Mouse (Mus musculus): ENCODE data around the gene Mcf2. TPM values are rescaled to one million over a fixed set of nuclear protein-coding genes. Genes with fewer than 3 reads are reported as not detected.

Mcf2 gene
- total RNA-seq (2014; rRNA removed): 3.2 and 4.5 TPM in 2 replicates
- polyA plus RNA-seq (2015; fragmentation: Nextera tagmentation; extraction: Ambion mirVana): 2.1 and 2.9 TPM in 2 replicates

DNA sequence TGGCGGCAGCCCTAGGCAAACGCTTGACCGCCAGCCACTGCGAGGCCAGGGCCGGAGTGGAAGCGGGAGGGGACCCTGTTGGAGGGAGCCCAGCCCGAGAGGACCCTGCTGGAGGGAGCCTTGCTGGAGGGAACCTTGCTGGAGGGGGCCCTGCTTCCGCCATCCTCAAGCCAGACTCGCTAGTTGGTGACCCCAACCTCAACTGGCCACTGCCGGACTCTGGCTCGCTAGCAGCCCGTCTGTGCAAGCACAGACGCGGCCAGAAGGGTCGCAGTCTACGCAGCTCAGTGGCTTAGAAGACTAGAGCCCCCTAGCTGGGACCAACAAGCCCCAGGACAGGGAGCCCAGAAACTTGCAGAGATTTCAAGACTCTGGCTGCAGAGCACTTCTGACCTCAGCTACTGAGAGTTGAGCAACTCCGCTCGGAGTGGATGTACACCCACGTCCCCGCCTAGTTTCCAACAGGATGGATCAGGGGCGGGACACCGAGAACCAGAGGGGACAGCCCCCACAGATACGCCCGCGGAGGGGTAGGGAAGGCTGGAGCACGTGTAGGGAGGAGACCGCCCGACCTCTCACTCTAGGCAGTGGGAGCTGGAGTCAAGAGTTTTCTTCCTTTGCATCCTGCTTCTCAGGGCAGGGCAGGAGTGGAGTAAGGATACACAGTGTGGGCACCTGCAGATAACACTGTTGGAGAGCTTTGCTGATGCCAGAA, at the start of gene Mcf2:
Gene Mcf2, minus strand, starts transcription at position 346 of the 715 bp plus-strand sequence.
- no peak for DNase-seq
- no peaks in the 10 kb centered on the region for H3K36me3 ChIP-seq (ENCODE audit: insufficient read depth)
- 21% methylated on average over 28 of the region's 28 CpGs for WGBS
- no peaks in the 10 kb centered on the region for H3K27me3 ChIP-seq (ENCODE audit: insufficient read depth, low read length)
- H3K4me3 ChIP-seq (ENCODE audit: low read depth, low read length): peak within 1 kb of the TSS; percentile 36
- TF ChIP-seq CTCF (IDR thresholded peaks at IDR 0.05; ENCODE audit: low read depth): no peak; the same call in none of the 2 replicates
- H3K4me1 ChIP-seq (ENCODE audit: insufficient read depth): no peaks in the 10 kb centered on the region
- ATAC-seq: peak; percentile 76
- peak within 1 kb of the TSS; percentile 83 for H3K4me2 ChIP-seq (ENCODE audit: low read depth)
- no peaks in the 10 kb centered on the region for H3K9me3 ChIP-seq (ENCODE audit: low read length)
- H3K9ac ChIP-seq: peak within 1 kb of the TSS; percentile 33; the same call in 1 of the 2 replicates
- no peak within 1 kb of the TSS for H3K27ac ChIP-seq (ENCODE audit: low read depth, low read length)

DNA sequence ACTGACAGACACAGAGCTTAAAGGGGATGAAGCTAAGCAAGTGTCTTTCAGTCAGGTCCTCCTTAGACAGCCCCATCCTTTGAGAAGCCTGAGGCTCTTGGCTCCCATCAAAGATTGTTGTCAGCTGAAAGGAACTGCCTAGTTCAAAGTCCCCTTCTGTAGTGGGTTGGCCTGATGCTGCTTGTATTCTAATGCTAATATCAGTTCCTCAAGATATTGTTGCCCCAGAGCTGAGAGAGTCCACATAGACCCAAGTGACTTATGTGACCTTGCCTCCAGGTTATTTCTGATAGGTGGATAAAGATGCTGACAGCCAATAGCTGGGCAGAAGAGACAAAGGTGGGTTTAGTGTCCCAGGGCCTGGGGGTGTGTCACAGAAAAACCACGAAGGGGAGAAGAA, 8.8 kb upstream of the Mcf2 start:
- ATAC-seq (no peak), DNase-seq (no peak)
- Histone ChIP-seq H3K36me3 (ENCODE audit: insufficient read depth) (no peaks in the 10 kb centered on the region), H3K4me1 (ENCODE audit: insufficient read depth) (no peaks in the 10 kb centered on the region), H3K4me2 (ENCODE audit: low read depth) (no peak overlapping the region), H3K27me3 (ENCODE audit: insufficient read depth, low read length) (no peaks in the 10 kb centered on the region), H3K27ac (ENCODE audit: low read depth, low read length) (no peak overlapping the region), H3K9me3 (ENCODE audit: low read length) (no peaks in the 10 kb centered on the region), H3K9ac (no peak overlapping the region), H3K4me3 (ENCODE audit: low read depth, low read length) (no peak overlapping the region)
- WGBS: 48% methylated on average over 1 of the region's 1 CpGs
- no peak for TF ChIP-seq CTCF (IDR thresholded peaks at IDR 0.05; ENCODE audit: low read depth)

DNA sequence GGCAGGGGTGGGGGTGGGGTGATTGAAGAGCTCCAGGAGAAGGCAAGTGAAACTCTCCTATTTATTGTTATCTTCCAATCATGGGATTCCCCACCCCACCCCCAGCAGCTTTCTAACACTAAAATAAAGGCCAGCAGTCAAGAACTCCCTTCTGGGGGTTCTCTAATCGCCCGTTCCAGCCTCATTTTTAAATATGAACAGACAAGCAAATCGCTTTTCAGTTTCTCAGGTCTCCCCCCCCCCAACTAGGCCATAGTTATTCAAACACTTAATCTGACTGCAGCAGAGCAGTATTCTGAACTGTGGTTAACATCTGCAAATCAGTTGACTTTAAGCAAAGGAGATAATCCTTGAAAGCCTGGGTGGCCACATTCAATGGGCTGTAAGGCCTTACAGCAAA, 3.7 kb upstream of the Mcf2 start:
- H3K4me2 ChIP-seq (ENCODE audit: low read depth): no peak overlapping the region
- no peaks in the 10 kb centered on the region for H3K4me1 ChIP-seq (ENCODE audit: insufficient read depth)
- no peaks in the 10 kb centered on the region for H3K36me3 ChIP-seq (ENCODE audit: insufficient read depth)
- no peaks in the 10 kb centered on the region for H3K9me3 ChIP-seq (ENCODE audit: low read length)
- DNase-seq (no peak), ATAC-seq (no peak)
- TF ChIP-seq CTCF (IDR thresholded peaks at IDR 0.05; ENCODE audit: low read depth): no peak
- H3K4me3 ChIP-seq (ENCODE audit: low read depth, low read length): no peak overlapping the region
- 55% methylated on average over 3 of the region's 3 CpGs for WGBS
- no peak overlapping the region for H3K27ac ChIP-seq (ENCODE audit: low read depth, low read length)
- no peak overlapping the region for H3K9ac ChIP-seq
- H3K27me3 ChIP-seq (ENCODE audit: insufficient read depth, low read length): no peaks in the 10 kb centered on the region

DNA sequence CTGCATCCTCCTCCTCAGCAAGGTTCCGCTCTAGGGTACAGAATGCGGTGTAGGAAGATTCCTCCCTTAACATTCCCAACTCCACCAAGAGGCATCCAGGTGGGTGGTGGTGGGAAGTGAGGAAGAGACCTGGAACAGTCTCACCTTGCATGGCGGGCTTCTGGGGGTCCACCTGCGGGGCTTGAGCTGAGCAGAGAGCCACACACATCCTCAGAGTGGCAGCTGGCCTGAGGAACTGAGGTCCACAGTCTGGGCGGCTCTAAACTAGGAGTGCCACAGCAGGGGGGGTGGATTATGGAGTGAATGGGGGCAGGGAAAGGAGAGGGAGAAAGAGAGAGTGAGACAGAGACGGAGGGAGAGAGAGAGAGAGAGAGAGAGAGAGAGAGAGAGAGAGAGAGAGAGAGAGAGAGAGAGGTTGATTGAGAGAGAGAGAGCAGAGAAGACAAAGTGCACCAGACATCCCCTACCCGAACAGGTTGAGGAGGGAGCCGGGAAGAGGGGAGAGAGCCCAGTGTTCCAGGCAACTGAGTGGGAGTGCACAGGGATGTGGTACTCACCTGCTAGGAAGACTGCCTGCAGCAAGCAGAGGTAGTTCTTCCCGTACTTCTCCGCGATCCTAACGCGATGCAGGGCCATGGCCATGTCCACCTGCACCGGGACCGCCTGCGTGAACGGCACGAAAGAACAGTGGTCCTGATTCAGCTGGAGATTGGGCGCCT, 705 bp downstream of the Mcf2 start:
- H3K4me3 ChIP-seq (ENCODE audit: low read depth, low read length): peak overlapping the region; percentile 36
- peak; percentile 9 for DNase-seq
- H3K9ac ChIP-seq: peak overlapping the region; percentile 33; the same call in 1 of the 2 replicates

DNA sequence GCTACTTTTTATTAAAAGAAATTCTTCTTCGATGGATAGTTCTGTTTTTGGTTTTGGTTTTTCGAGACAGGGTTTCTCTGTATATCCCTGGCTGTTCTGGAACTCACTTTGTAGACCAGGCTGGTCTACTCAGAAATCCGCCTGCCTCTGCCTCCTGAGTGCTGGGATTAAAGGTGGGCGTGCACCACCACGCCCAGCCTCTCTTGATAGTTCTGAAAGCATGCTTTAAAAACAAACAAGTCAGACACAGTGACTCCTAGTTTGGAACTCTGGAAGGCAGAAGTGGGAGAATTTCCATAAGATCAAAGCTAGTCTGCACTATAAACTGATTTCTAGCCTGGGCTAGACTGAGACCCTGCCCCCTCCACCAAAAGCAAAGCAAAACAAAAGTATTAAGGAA, 8.8 kb downstream of the Mcf2 start:
- no peak for ATAC-seq
- H3K9ac ChIP-seq: no peak overlapping the region
- TF ChIP-seq CTCF (IDR thresholded peaks at IDR 0.05; ENCODE audit: low read depth): no peak
- H3K27me3 ChIP-seq (ENCODE audit: insufficient read depth, low read length): no peaks in the 10 kb centered on the region
- no peaks in the 10 kb centered on the region for H3K4me1 ChIP-seq (ENCODE audit: insufficient read depth)
- no peak overlapping the region for H3K27ac ChIP-seq (ENCODE audit: low read depth, low read length)
- no peaks in the 10 kb centered on the region for H3K9me3 ChIP-seq (ENCODE audit: low read length)
- 89% methylated on average over 5 of the region's 5 CpGs for WGBS
- H3K4me3 ChIP-seq (ENCODE audit: low read depth, low read length): no peak overlapping the region
- H3K36me3 ChIP-seq (ENCODE audit: insufficient read depth): no peaks in the 10 kb centered on the region
- no peak for DNase-seq
- no peak overlapping the region for H3K4me2 ChIP-seq (ENCODE audit: low read depth)

More for the DNA sequence above, 705 bp downstream of the Mcf2 start:
- H3K4me2 ChIP-seq (ENCODE audit: low read depth): peak overlapping the region; percentile 83
- ATAC-seq: peak; percentile 23
- WGBS: 21% methylated on average over 19 of the region's 19 CpGs
- H3K27ac ChIP-seq (ENCODE audit: low read depth, low read length): no peak overlapping the region
- no peaks in the 10 kb centered on the region for H3K27me3 ChIP-seq (ENCODE audit: insufficient read depth, low read length)
- no peaks in the 10 kb centered on the region for H3K9me3 ChIP-seq (ENCODE audit: low read length)
- no peaks in the 10 kb centered on the region for H3K36me3 ChIP-seq (ENCODE audit: insufficient read depth)
- TF ChIP-seq CTCF (IDR thresholded peaks at IDR 0.05; ENCODE audit: low read depth): no peak
- no peaks in the 10 kb centered on the region for H3K4me1 ChIP-seq (ENCODE audit: insufficient read depth)

DNA sequence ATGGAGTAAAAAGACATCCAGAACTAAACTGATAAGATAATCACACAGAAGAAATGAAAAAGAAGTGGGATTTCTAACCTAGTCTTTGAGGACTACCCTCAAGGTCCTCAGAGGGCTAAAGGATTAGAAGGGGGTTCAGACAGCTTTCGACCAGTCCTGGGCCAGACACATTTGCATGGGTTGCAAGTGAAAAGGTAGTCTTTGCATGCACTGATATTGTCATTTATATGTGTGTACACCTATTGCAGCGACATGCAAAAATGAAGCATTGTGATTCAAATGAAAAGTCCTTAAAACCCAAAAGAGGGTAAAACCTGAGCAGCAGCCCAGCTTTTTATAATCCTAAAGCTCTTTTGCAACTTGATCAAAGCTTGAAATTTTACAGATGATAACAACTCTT, 9.4 kb downstream of the Mcf2 start:
- Histone ChIP-seq H3K9me3 (ENCODE audit: low read length) (no peaks in the 10 kb centered on the region), H3K27me3 (ENCODE audit: insufficient read depth, low read length) (no peaks in the 10 kb centered on the region), H3K4me1 (ENCODE audit: insufficient read depth) (no peaks in the 10 kb centered on the region), H3K27ac (ENCODE audit: low read depth, low read length) (no peak overlapping the region), H3K9ac (no peak overlapping the region), H3K36me3 (ENCODE audit: insufficient read depth) (no peaks in the 10 kb centered on the region), H3K4me3 (ENCODE audit: low read depth, low read length) (no peak overlapping the region), H3K4me2 (ENCODE audit: low read depth) (no peak overlapping the region)
- TF ChIP-seq CTCF (IDR thresholded peaks at IDR 0.05; ENCODE audit: low read depth): no peak
- 73% methylated on average over 2 of the region's 2 CpGs for WGBS
- ATAC-seq: no peak
- no peak for DNase-seq

DNA sequence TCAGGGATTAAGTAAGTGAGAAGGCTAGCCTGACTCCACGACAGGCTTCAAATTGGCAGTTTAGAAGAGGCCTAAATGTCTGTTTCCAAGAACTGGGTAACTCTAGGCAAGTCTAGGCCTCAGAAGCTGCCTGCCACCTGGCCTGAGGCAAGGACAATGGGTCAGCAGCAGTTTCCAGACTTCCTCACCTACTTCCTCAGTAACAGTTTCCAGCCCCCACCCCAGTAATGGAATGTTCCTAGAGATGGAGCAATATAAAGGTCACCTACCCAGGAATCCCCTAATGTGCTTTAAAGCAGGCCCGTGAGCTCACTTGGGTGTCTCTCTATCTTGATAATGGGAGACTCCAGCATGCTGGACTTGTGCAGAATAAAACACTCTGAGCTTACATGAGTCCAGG, 10.1 kb downstream of the Mcf2 start:
- no peaks in the 10 kb centered on the region for H3K9me3 ChIP-seq (ENCODE audit: low read length)
- no peak overlapping the region for H3K4me3 ChIP-seq (ENCODE audit: low read depth, low read length)
- H3K27ac ChIP-seq (ENCODE audit: low read depth, low read length): no peak overlapping the region
- WGBS: 69% methylated on average over 2 of the region's 2 CpGs
- no peaks in the 10 kb centered on the region for H3K36me3 ChIP-seq (ENCODE audit: insufficient read depth)
- no peak for DNase-seq
- no peak overlapping the region for H3K9ac ChIP-seq
- no peaks in the 10 kb centered on the region for H3K4me1 ChIP-seq (ENCODE audit: insufficient read depth)
- ATAC-seq: no peak
- H3K4me2 ChIP-seq (ENCODE audit: low read depth): no peak overlapping the region
- no peaks in the 10 kb centered on the region for H3K27me3 ChIP-seq (ENCODE audit: insufficient read depth, low read length)
- TF ChIP-seq CTCF (IDR thresholded peaks at IDR 0.05; ENCODE audit: low read depth): no peak
